Mouse (Mus musculus): ENCODE measurements around the gene Rnf44. TPM values are rescaled to one million over a fixed set of nuclear protein-coding genes. Genes with fewer than 3 reads are reported as not detected.

Gene Rnf44
- polyA plus RNA-seq, 1 experiment from 2014 or later = 126 TPM

GRCm38 (mm10) chr13:54714393-54714792 is 20.7 kb upstream of the Rnf44 start:
- H3K27ac ChIP-seq (ENCODE audit: low read depth, low read length) = no peak overlapping the region
- no peaks in the 10 kb centered on the region for H3K36me3 ChIP-seq (ENCODE audit: control insufficient read depth, insufficient read depth, low read length)
- no peak overlapping the region for H3K4me2 ChIP-seq (ENCODE audit: low read depth, low read length, severe bottlenecking)
- no peak overlapping the region for H3K9ac ChIP-seq (ENCODE audit: low read length)
- no peak overlapping the region for H3K4me3 ChIP-seq (ENCODE audit: low read depth, low read length)
- H3K27me3 ChIP-seq (ENCODE audit: control insufficient read depth, insufficient read depth, low read length) = no peaks in the 10 kb centered on the region
- no peaks in the 10 kb centered on the region for H3K4me1 ChIP-seq (replicated peaks; ENCODE audit: control insufficient read depth, insufficient read depth, low read length)
- DNase-seq (ENCODE audit: low spot score) (no peak), ATAC-seq (replicated peaks; ENCODE audit: low FRiP score) (no peak)
- H3K9me3 ChIP-seq (ENCODE audit: control insufficient read depth, low read length) = no peaks in the 10 kb centered on the region
- 46% methylated on average over 4 of the region's 4 CpGs for WGBS

DNA sequence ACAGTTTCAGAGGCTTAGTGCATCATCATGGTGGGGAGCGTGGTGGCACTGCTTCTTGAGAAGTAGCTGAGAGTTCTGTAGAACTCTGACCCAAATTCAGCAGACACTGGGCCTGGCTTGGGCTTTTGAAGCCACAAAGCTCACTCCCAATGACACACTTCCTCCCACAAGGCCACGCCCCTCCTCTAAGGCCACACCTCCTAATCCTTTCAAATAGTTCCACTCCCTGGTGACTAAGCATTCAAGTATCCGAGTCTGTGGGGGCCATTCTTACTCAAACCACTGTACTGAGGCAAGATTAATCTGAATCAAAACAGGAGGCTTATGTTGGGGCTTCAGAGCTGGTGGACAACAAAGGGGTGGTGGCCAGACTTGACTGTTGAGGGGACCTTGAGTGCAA is 17.2 kb upstream of the Rnf44 start:
- H3K4me1 ChIP-seq (replicated peaks; ENCODE audit: control insufficient read depth, insufficient read depth, low read length) = no peaks in the 10 kb centered on the region
- no peaks in the 10 kb centered on the region for H3K27me3 ChIP-seq (ENCODE audit: control insufficient read depth, insufficient read depth, low read length)
- H3K9ac ChIP-seq (ENCODE audit: low read length) = no peak overlapping the region
- 75% methylated on average over 3 of the region's 3 CpGs for WGBS
- no peak overlapping the region for H3K27ac ChIP-seq (ENCODE audit: low read depth, low read length)
- H3K4me3 ChIP-seq (ENCODE audit: low read depth, low read length) = no peak overlapping the region
- no peaks in the 10 kb centered on the region for H3K36me3 ChIP-seq (ENCODE audit: control insufficient read depth, insufficient read depth, low read length)
- no peaks in the 10 kb centered on the region for H3K9me3 ChIP-seq (ENCODE audit: control insufficient read depth, low read length)
- no peak overlapping the region for H3K4me2 ChIP-seq (ENCODE audit: low read depth, low read length, severe bottlenecking)
- DNase-seq (ENCODE audit: low spot score) = no peak
- ATAC-seq (replicated peaks; ENCODE audit: low FRiP score) = no peak

DNA sequence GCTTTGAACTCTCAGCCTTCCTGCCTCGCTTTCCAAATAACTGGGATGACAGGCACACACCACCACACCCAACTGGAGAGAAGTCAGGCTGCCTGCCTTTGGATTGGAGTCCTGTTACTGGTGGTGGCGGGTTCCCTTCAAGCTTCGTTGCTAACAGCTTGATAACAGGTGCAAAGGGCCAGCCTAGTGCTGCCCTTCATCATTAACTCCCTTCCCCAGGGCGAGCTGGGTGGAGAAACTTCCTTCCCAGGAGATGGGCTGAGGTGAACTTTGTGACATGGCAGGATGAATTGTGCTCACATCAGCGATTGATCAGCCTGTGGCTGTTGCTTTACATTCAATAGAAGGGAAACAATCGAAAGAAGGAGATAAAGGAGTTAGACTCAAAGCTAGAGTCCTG is 11.2 kb upstream of the Rnf44 start:
- no peak overlapping the region for H3K9ac ChIP-seq (ENCODE audit: low read length)
- 57% methylated on average over 6 of the region's 6 CpGs for WGBS
- no peak for ATAC-seq (replicated peaks; ENCODE audit: low FRiP score)
- H3K4me1 ChIP-seq (replicated peaks; ENCODE audit: control insufficient read depth, insufficient read depth, low read length) = no peaks in the 10 kb centered on the region
- DNase-seq (ENCODE audit: low spot score) = no peak
- no peaks in the 10 kb centered on the region for H3K27me3 ChIP-seq (ENCODE audit: control insufficient read depth, insufficient read depth, low read length)
- H3K36me3 ChIP-seq (ENCODE audit: control insufficient read depth, insufficient read depth, low read length) = no peaks in the 10 kb centered on the region
- no peak overlapping the region for H3K4me3 ChIP-seq (ENCODE audit: low read depth, low read length)
- H3K9me3 ChIP-seq (ENCODE audit: control insufficient read depth, low read length) = no peaks in the 10 kb centered on the region
- no peak overlapping the region for H3K27ac ChIP-seq (ENCODE audit: low read depth, low read length)
- no peak overlapping the region for H3K4me2 ChIP-seq (ENCODE audit: low read depth, low read length, severe bottlenecking)

- DNase-seq (ENCODE audit: low spot score) (no peak), ATAC-seq (replicated peaks; ENCODE audit: low FRiP score) (no peak)
- Histone ChIP-seq H3K4me1 (replicated peaks; ENCODE audit: control insufficient read depth, insufficient read depth, low read length) (no peaks in the 10 kb centered on the region), H3K4me3 (ENCODE audit: low read depth, low read length) (no peak overlapping the region), H3K27me3 (ENCODE audit: control insufficient read depth, insufficient read depth, low read length) (no peaks in the 10 kb centered on the region), H3K4me2 (ENCODE audit: low read depth, low read length, severe bottlenecking) (no peak overlapping the region), H3K36me3 (ENCODE audit: control insufficient read depth, insufficient read depth, low read length) (no peaks in the 10 kb centered on the region), H3K9me3 (ENCODE audit: control insufficient read depth, low read length) (no peaks in the 10 kb centered on the region), H3K9ac (ENCODE audit: low read length) (no peak overlapping the region), H3K27ac (ENCODE audit: low read depth, low read length) (no peak overlapping the region)
- WGBS = 69% methylated on average over 7 of the region's 7 CpGs
Measured at GRCm38 (mm10) chr13:54702507-54702906, 8.8 kb upstream of the Rnf44 start.

GRCm38 (mm10) chr13:54701243-54701642 is 7.5 kb upstream of the Rnf44 start, which contains the start of gene Cdhr2:
Gene Cdhr2 (plus strand): TSS chr13:54701461.
- Histone ChIP-seq H3K4me3 (ENCODE audit: low read depth, low read length) (no peak within 1 kb of the TSS), H3K9me3 (ENCODE audit: control insufficient read depth, low read length) (no peaks in the 10 kb centered on the region), H3K36me3 (ENCODE audit: control insufficient read depth, insufficient read depth, low read length) (no peaks in the 10 kb centered on the region), H3K9ac (ENCODE audit: low read length) (no peak within 1 kb of the TSS), H3K27me3 (ENCODE audit: control insufficient read depth, insufficient read depth, low read length) (no peaks in the 10 kb centered on the region), H3K4me2 (ENCODE audit: low read depth, low read length, severe bottlenecking) (no peak within 1 kb of the TSS), H3K27ac (ENCODE audit: low read depth, low read length) (no peak within 1 kb of the TSS), H3K4me1 (replicated peaks; ENCODE audit: control insufficient read depth, insufficient read depth, low read length) (no peaks in the 10 kb centered on the region)
- 79% methylated on average over 5 of the region's 5 CpGs for WGBS
- no peak for ATAC-seq (replicated peaks; ENCODE audit: low FRiP score)
- DNase-seq (ENCODE audit: low spot score) = no peak

GRCm38 (mm10) chr13:54695479-54696230 is 1.9 kb upstream of the Rnf44 start:
- Histone ChIP-seq H3K27ac (ENCODE audit: low read depth, low read length) (no peak overlapping the region), H3K4me1 (replicated peaks; ENCODE audit: control insufficient read depth, insufficient read depth, low read length) (peaks cover 14% of the 10 kb centered on the region), H3K9me3 (ENCODE audit: control insufficient read depth, low read length) (no peaks in the 10 kb centered on the region), H3K4me2 (ENCODE audit: low read depth, low read length, severe bottlenecking) (no peak overlapping the region), H3K4me3 (ENCODE audit: low read depth, low read length) (no peak overlapping the region), H3K36me3 (ENCODE audit: control insufficient read depth, insufficient read depth, low read length) (no peaks in the 10 kb centered on the region), H3K27me3 (ENCODE audit: control insufficient read depth, insufficient read depth, low read length) (no peaks in the 10 kb centered on the region), H3K9ac (ENCODE audit: low read length) (no peak overlapping the region)
- ATAC-seq (replicated peaks; ENCODE audit: low FRiP score) (no peak), DNase-seq (ENCODE audit: low spot score) (no peak)
- 87% methylated on average over 11 of the region's 11 CpGs for WGBS

- no peaks in the 10 kb centered on the region for H3K36me3 ChIP-seq (ENCODE audit: control insufficient read depth, insufficient read depth, low read length)
- H3K9me3 ChIP-seq (ENCODE audit: control insufficient read depth, low read length) = no peaks in the 10 kb centered on the region
- peaks cover 14% of the 10 kb centered on the region for H3K4me1 ChIP-seq (replicated peaks; ENCODE audit: control insufficient read depth, insufficient read depth, low read length)
- DNase-seq (ENCODE audit: low spot score) (no peak), ATAC-seq (replicated peaks; ENCODE audit: low FRiP score) (peak; percentile 82)
- peak overlapping the region; percentile 95 for H3K4me3 ChIP-seq (ENCODE audit: low read depth, low read length)
- no peaks in the 10 kb centered on the region for H3K27me3 ChIP-seq (ENCODE audit: control insufficient read depth, insufficient read depth, low read length)
- WGBS = 17% methylated on average over 26 of the region's 26 CpGs
- peak overlapping the region; percentile 70 for H3K9ac ChIP-seq (ENCODE audit: low read length)
- peak overlapping the region; percentile 91 for H3K27ac ChIP-seq (ENCODE audit: low read depth, low read length)
- H3K4me2 ChIP-seq (ENCODE audit: low read depth, low read length, severe bottlenecking) = peak overlapping the region; percentile 59
Measured at GRCm38 (mm10) chr13:54694348-54695060, 797 bp upstream of the Rnf44 start.

- peak overlapping the region; percentile 95 for H3K9ac ChIP-seq (ENCODE audit: low read length)
- no peak for DNase-seq (ENCODE audit: low spot score)
- 16% methylated on average over 21 of the region's 21 CpGs for WGBS
Measured at GRCm38 (mm10) chr13:54692711-54693557, 773 bp downstream of the Rnf44 start.

More at GRCm38 (mm10) chr13:54692711-54693557, 773 bp downstream of the Rnf44 start:
- H3K27me3 ChIP-seq (ENCODE audit: control insufficient read depth, insufficient read depth, low read length) = no peaks in the 10 kb centered on the region
- peak overlapping the region; percentile 91 for H3K27ac ChIP-seq (ENCODE audit: low read depth, low read length)
- ATAC-seq (replicated peaks; ENCODE audit: low FRiP score) = no peak
- H3K4me1 ChIP-seq (replicated peaks; ENCODE audit: control insufficient read depth, insufficient read depth, low read length) = peaks cover 14% of the 10 kb centered on the region
- H3K4me3 ChIP-seq (ENCODE audit: low read depth, low read length) = peak overlapping the region; percentile 95
- H3K9me3 ChIP-seq (ENCODE audit: control insufficient read depth, low read length) = no peaks in the 10 kb centered on the region
- peak overlapping the region; percentile 95 for H3K4me2 ChIP-seq (ENCODE audit: low read depth, low read length, severe bottlenecking)
- no peaks in the 10 kb centered on the region for H3K36me3 ChIP-seq (ENCODE audit: control insufficient read depth, insufficient read depth, low read length)
